Mouse (Mus musculus) midbrain, embryonic 11.5 days (tissue): Measurements from ENCODE around the gene Hlf. TPM values are rescaled to one million over a fixed set of nuclear protein-coding genes. Genes with fewer than 3 reads are reported as not detected.

ENCODE experiments used
- ATAC-seq: fragments of 200-750 bp; cut with Nextera tagmentation; 2 replicates; pipeline ENCODE4 v1.8.0; 2017; ENCODE audit warnings: moderate TSS enrichment, moderate library complexity; ENCODE audit not compliant: low FRiP score
- DNase-seq: peaks from one replicate; pipeline ENCODE4 v3.0.0; 2015; ENCODE audit warnings: low spot score; ENCODE audit errors: missing footprints
- H3K27ac ChIP-seq: fragments of 300-500 bp; sonication (generic); 2 replicates; pipeline ENCODE4 v1.5.1; 2014; ENCODE audit warnings: low read depth, low read length
- H3K27me3 ChIP-seq: fragments of 300-500 bp; sonication (generic); 2 replicates; pipeline ENCODE4 v1.6.1; 2014; ENCODE audit warnings: mild to moderate bottlenecking, low read length, moderate library complexity, mixed read lengths; ENCODE audit not compliant: control insufficient read depth, insufficient read depth
- H3K36me3 ChIP-seq: fragments of 300-500 bp; sonication (generic); 2 replicates; pipeline ENCODE4 v1.6.1; 2014; ENCODE audit warnings: mild to moderate bottlenecking, low read length, moderate library complexity, mixed read lengths; ENCODE audit not compliant: control insufficient read depth, insufficient read depth
- H3K4me1 ChIP-seq: fragments of 300-500 bp; sonication (generic); 2 replicates; pipeline ENCODE4 v1.6.1; 2014; ENCODE audit warnings: low read length; ENCODE audit not compliant: control insufficient read depth, insufficient read depth
- H3K4me2 ChIP-seq: fragments of 300-500 bp; sonication (generic); 2 replicates; pipeline ENCODE4 v1.6.1; 2014; ENCODE audit warnings: mild to moderate bottlenecking, moderate library complexity
- H3K4me3 ChIP-seq: fragments of 300-500 bp; sonication (generic); 2 replicates; pipeline ENCODE4 v1.5.1; 2014; ENCODE audit warnings: low read depth, low read length
- H3K9ac ChIP-seq: fragments of 300-500 bp; sonication (generic); 2 replicates; pipeline ENCODE4 v1.6.1; 2014; ENCODE audit warnings: low read length
- H3K9me3 ChIP-seq: fragments of 300-500 bp; sonication (generic); 2 replicates; pipeline ENCODE4 v1.6.1; 2016; ENCODE audit warnings: low read length; ENCODE audit not compliant: control insufficient read depth
- WGBS: fragments of 180-500 bp; shearing (Covaris S2); extraction: QIAGEN DNeasy Blood & Tissue Kit; methylation state at CpG from one replicate; pipeline ENCODE4 v1.1.7; 2014; 5-methylcytosine and 5-hydroxymethylcytosine counted together
- polyA plus RNA-seq: library from polyadenylated mRNA; unstranded; fragments of >200 nt; fragmentation: Nextera tagmentation; extraction: Ambion mirVana; gene quantifications from 2 replicates; pipeline ENCODE4 v1.2.1, GENCODE M21; 2014

The Hlf gene
- polyA plus RNA-seq, 1 experiment from 2014 or later: 2.0 TPM

DNA sequence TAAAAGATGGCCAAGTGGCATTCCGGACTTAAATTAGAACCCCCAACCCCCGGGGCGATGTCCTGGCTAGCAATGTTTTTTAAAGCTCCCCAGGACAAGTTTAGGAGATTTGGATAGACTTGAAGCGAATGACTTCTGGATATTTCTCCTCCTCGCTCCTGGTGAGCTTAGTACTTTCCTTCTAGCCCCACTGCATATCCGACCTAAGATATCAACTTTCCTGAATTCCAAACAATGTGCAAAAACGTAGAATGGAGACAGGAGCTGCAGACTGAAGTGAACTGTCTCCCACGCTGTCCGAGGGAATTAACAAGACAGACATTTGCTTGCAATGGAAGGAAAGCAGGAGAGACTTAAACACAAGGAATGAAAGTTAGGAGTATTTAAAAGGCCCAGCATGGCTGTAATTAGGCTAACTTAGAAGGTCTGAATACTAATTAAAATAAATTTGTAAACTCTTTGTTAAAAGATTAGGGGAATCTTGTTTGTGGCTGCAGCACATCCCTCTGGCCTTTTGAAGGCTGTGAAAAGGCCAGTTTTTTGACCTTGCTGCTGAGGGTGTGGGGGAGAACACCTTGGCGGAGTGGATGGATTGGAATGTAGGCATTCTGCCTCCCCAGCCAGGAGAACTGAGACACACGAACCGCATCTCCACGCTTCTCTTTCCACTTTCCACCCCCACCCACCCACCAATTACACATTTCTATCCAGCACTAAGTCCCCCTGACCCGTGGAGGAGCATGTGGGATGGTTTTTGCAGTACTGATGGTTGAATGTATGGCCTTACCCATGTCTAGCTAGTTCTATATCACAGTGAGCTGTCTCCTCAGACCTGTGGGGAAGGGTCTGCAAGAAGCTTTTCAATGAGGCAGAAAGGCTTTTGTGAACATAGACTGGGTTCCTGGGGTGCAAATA lies 833 bp upstream of the Hlf start:
- ATAC-seq (peak; percentile 4; the same call in 1 of the 2 replicates), DNase-seq (peak; percentile 91)
- H3K4me3 ChIP-seq: peak overlapping the region; percentile 25
- H3K27me3 ChIP-seq: peaks cover 44% of the 10 kb centered on the region
- no peak overlapping the region for H3K27ac ChIP-seq
- no peaks in the 10 kb centered on the region for H3K9me3 ChIP-seq
- H3K9ac ChIP-seq: 0 out of 2 replicates have a peak overlapping the region, but pooled peaks have one; percentile 36
- H3K4me2 ChIP-seq: peak overlapping the region; percentile 87
- peaks cover 17% of the 10 kb centered on the region for H3K4me1 ChIP-seq
- H3K36me3 ChIP-seq: no peaks in the 10 kb centered on the region
- 5% methylated on average over 14 of the region's 14 CpGs for WGBS

DNA sequence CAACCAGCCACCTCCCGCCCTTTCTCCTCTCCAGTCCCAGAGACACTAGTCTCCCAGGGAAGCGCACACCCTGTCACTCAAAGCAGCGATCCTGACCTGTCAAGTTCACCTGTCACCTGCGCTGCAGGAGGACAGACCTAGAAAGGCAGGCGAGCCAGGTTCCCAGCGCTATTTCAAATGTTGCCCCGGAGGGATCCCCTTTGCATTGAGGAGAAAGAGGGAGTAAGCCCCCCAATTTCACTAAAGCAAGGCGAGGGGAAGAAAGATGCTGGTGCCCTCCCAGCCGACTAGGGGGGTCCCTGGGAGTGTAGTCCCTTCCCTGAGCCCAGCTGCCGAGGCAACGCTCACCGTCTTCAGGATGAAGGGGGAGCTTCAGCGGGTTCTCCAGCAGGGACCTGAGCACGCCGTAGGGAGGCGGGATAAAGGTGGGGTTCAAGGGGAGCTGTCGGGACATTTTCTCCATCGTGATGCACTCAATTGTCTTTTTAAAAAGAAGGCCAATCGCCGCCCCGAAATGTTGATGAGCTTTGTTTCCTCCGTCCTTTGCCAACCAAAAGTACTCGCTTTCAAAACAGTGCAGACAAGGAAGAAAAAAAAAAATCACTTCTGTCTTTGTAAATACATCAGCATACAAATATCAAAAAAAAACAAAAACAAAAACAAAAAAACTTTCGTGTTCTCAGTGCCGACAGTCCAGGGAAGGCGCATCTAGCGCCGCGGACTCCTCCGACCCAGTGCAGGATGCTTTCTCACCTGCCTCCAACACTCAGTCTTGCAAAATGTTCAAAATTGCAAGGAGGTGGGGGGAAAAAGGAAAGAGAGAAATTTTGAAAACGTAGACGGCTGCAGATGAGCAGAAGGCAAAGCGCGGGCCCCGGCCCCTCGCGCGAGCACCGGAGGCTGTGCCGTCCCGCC lies 536 bp downstream of the Hlf start:
- Histone ChIP-seq H3K9ac (peak overlapping the region; percentile 24; the same call in 1 of the 2 replicates), H3K27ac (no peak overlapping the region)

DNA sequence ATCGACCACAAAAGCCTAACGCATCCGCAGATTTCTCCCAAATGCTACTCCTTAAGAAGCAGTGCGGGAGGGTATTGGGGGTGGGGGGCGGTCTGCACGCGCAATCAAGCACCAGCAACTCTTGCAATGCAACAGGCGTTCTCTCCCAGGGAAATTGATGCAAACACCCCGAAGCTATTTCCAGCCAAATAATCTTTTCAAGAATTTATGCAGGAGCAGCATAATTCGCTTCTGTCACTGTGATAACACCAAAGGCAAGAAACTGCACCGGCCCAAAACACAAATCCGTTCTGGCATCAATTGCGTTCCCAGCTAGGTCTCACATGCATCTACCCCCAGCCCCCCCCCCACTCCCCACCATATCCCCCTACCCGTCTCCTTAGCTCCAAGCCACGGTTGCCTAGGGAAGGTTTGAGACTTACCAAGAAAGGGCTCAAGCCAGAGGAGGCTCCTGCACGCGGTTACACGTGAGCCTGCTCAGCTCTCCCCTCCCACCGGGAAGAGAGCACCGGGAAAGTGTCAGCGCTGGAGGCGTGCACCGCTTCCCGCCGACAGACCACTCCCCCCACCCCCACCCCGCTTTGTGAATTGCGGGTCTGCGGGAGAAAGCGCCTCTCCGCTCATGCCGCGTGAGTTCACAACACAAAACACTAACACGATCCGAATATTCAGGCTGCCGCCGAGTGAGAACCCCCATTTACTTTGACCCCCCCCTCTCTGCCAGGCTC lies 1.4 kb downstream of the Hlf start:
- Histone ChIP-seq H3K4me3 (peak overlapping the region; percentile 25), H3K4me1 (peaks cover 17% of the 10 kb centered on the region), H3K27me3 (peaks cover 44% of the 10 kb centered on the region), H3K27ac (no peak overlapping the region), H3K9ac (no peak overlapping the region), H3K9me3 (no peaks in the 10 kb centered on the region), H3K36me3 (no peaks in the 10 kb centered on the region), H3K4me2 (peak overlapping the region; percentile 87)
- ATAC-seq (peak; percentile 43), DNase-seq (peak; percentile 92)
- WGBS: under 1% methylated on average over 36 of the region's 36 CpGs

More for the DNA sequence above, 536 bp downstream of the Hlf start:
- H3K4me2 ChIP-seq: peak overlapping the region; percentile 87
- H3K4me1 ChIP-seq: peaks cover 17% of the 10 kb centered on the region
- H3K36me3 ChIP-seq: no peaks in the 10 kb centered on the region
- H3K27me3 ChIP-seq: peaks cover 44% of the 10 kb centered on the region
- peak overlapping the region; percentile 25 for H3K4me3 ChIP-seq
- WGBS: under 1% methylated on average over 41 of the region's 41 CpGs
- DNase-seq (peak; percentile 95), ATAC-seq (peak; percentile 72)
- H3K9me3 ChIP-seq: no peaks in the 10 kb centered on the region

DNA sequence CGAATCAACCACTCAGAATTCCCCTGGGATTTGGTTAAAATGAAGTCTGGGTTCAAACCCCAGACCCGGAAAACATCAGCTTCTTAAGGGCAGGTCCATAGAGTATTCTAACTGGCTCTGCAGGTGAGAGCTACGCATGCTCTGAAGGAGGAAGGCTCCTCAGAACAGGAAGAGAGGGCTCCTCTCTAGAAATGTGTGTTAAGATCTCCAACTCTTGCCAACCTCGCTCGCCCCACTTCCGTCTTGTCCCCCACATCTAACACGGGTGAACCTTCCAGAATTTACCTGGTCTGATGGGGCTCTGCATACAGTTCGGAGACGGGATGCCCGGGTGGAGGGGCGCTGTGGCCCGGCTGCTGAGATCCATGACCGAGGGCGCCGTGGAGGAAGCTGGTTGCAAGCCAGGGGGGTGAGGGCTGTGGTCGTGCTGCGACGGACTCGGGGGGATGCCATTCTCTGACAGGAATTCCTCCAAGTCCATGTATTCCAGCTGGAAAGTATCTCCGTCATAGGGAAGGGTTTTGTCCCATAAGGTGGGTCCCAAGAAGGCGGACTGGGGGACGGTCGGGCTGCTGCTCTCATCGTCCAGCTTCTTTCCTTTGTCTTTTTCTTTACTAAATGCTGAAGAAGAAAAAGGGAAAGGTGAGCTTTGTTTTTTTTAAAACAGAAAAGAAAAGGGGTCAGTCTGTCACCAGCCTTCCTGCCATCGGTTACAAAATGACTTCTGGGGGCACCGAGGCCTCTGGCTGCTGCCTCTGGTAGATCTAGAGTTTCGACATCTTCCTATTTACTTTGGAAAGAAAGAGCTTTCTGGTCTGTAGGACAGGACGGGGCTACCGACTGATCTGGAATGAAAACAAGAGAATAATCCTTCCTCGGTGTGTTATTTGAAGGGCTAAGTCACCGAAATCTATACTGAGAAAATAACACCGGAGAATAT lies 2.9 kb downstream of the Hlf start:
- 41% methylated on average over 32 of the region's 32 CpGs for WGBS
- H3K27me3 ChIP-seq: peaks cover 44% of the 10 kb centered on the region

DNA sequence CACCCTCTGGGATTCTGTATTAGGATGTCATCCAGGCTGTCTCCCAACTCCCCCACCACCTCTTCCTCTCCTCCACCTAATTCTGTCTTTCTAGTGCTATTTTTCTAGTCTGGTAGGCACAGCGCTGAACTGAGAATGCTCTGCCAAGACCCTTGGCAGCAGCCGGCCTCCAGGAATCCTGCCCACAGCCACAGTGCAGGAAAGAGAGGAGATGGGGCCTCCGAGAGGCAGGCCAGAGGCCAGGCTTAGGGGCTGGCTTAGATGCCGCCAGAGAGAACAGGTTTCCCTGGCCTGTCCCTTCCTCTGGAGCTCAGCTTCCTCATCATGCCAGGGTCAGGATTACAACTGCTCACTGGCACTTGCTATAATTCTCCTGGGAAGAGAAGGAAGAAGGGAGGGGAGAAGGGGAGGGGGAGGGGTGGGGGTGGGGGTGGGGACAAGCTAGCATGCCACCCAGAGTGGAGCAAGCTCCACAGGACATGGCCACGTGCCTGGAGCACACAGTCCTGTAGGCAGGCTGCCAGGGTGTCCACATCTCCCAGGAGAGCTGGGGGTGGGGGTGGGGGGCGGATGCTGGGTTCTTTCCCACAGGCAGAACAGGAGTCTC lies 8.6 kb downstream of the Hlf start:
- Histone ChIP-seq H3K4me3 (no peak overlapping the region), H3K36me3 (no peaks in the 10 kb centered on the region), H3K4me1 (peaks cover 4% of the 10 kb centered on the region; the same call in 1 of the 2 replicates), H3K4me2 (no peak overlapping the region), H3K27me3 (0 out of 2 replicates have a peak, but pooled peaks cover 2% of the 10 kb centered on the region), H3K27ac (no peak overlapping the region), H3K9ac (no peak overlapping the region; the same call in 1 of the 2 replicates), H3K9me3 (no peaks in the 10 kb centered on the region)
- no peak for DNase-seq
- 23% methylated on average over 6 of the region's 6 CpGs for WGBS
- no peak for ATAC-seq

More for the DNA sequence above, 2.9 kb downstream of the Hlf start:
- Histone ChIP-seq H3K36me3 (no peaks in the 10 kb centered on the region), H3K4me1 (peaks cover 17% of the 10 kb centered on the region), H3K9me3 (no peaks in the 10 kb centered on the region), H3K4me3 (no peak overlapping the region), H3K9ac (no peak overlapping the region), H3K27ac (no peak overlapping the region), H3K4me2 (no peak overlapping the region)
- DNase-seq: no peak
- ATAC-seq: no peak

DNA sequence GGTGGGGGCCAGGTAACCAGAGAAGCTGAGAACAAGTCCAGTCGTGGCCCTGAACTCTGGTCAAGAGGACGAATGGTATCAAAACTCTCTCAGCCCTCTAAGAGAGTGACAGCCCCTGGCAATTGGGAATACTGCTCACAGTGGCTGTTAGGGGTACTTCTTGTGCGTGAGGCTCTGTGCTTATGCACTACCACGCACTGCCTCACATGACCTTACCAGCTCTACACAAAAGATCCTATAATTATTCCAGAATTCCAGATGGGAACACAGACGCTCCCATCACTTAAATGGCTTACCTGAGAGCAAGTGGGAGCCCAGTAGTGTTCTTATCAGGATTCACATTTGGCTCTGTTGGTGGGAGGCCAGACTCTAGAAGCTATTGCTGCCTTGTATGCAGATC lies 9.6 kb downstream of the Hlf start:
- Histone ChIP-seq H3K4me2 (no peak overlapping the region), H3K4me1 (peaks cover 4% of the 10 kb centered on the region; the same call in 1 of the 2 replicates), H3K27ac (no peak overlapping the region), H3K36me3 (no peaks in the 10 kb centered on the region), H3K9me3 (no peaks in the 10 kb centered on the region), H3K4me3 (no peak overlapping the region), H3K9ac (no peak overlapping the region), H3K27me3 (no peaks in the 10 kb centered on the region)
- 46% methylated on average over 5 of the region's 5 CpGs for WGBS
- ATAC-seq (0 out of 2 replicates have a peak, but pooled peaks have one; percentile 58), DNase-seq (no peak)

DNA sequence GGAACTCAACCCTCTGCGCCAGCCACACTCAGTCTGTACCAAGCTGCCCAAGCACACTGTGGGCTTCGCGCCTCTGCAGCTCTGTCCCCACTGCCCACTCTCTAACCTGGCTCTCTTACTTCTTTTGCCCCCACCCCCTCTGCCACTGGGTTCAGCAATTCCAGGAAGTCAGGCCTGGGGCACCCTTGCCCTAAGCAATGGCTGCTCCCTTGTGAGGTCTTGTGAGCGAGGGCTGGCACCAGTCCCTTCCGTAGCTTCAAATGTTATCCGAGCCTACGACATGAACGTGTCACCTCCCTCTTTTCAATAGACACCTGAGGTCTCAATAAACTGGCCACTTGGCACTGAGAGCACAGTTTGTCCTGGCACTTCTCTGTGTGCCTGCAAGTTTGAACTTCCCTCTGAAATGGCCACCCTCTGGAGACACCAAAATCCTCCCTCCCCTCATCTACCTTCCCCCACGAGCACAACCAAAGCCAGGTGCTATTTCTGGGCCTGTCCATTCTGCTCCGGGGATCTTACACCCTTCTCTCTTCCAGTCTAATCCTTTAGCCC lies 10.5 kb downstream of the Hlf start:
- no peak for ATAC-seq
- no peak overlapping the region for H3K4me2 ChIP-seq
- peaks cover 4% of the 10 kb centered on the region; the same call in 1 of the 2 replicates for H3K4me1 ChIP-seq
- H3K36me3 ChIP-seq: no peaks in the 10 kb centered on the region
- no peak overlapping the region for H3K27ac ChIP-seq
- WGBS: 85% methylated on average over 10 of the region's 10 CpGs
- H3K27me3 ChIP-seq: no peaks in the 10 kb centered on the region
- H3K9ac ChIP-seq: no peak overlapping the region
- DNase-seq: no peak
- H3K4me3 ChIP-seq: no peak overlapping the region
- H3K9me3 ChIP-seq: no peaks in the 10 kb centered on the region
